Mouse (Mus musculus) myocyte (in vitro differentiated cells): ENCODE results near the gene Ugt1a6b. TPM values are rescaled to one million over a fixed set of nuclear protein-coding genes. Genes with fewer than 3 reads are reported as not detected.

Experiments used
- H3K27me3 ChIP-seq: one replicate; pipeline ENCODE4 v1.6.1; 2011; ENCODE audit not compliant: control insufficient read depth, insufficient read depth, insufficient read length
- H3K36me3 ChIP-seq: one replicate; pipeline ENCODE4 v1.6.1; 2011; ENCODE audit not compliant: control insufficient read depth, insufficient read depth
- H3K4me2 ChIP-seq: one replicate; pipeline ENCODE4 v1.6.1; 2011; ENCODE audit warnings: low read depth, control low read depth
- H3K4me3 ChIP-seq: one replicate; pipeline ENCODE4 v1.5.1; 2011; ENCODE audit warnings: mild to moderate bottlenecking, control low read depth, moderate library complexity
- H3K79me2 ChIP-seq: one replicate; pipeline ENCODE4 v1.6.1; 2011; ENCODE audit not compliant: control insufficient read depth, insufficient read depth
- H3ac ChIP-seq: one replicate; pipeline ENCODE4 v1.6.1; 2011; ENCODE audit not compliant: control insufficient read depth, insufficient read length
- CEBPB ChIP-seq: IDR thresholded peaks from 2 replicates; pipeline ENCODE4 v1.6.1; 2011; ENCODE audit warnings: mild to moderate bottlenecking, moderate library complexity; ENCODE audit not compliant: poor library complexity, insufficient read depth, severe bottlenecking
- E2F4 ChIP-seq: IDR thresholded peaks from one replicate; pipeline ENCODE4 v1.6.1; 2011; ENCODE audit warnings: mild to moderate bottlenecking, control low read depth, moderate library complexity; ENCODE audit not compliant: insufficient read depth
- MAX ChIP-seq: IDR thresholded peaks from one replicate; pipeline ENCODE4 v1.6.1; 2011; ENCODE audit warnings: low read depth, mild to moderate bottlenecking, control low read depth
- MYOD1 ChIP-seq, 3 experiments: IDR thresholded peaks; one replicate each; pipeline ENCODE4 v1.6.1; 2011; ENCODE audit warnings: control low read depth in 2 of 3, low read depth in 2 of 3, mild to moderate bottlenecking in 2 of 3, moderate library complexity in 1 of 3; ENCODE audit not compliant: insufficient read length in 2 of 3, control insufficient read depth in 1 of 3
- MYOG ChIP-seq, 3 experiments: IDR thresholded peaks; one replicate each; pipeline ENCODE4 v1.6.1; 2011; ENCODE audit warnings: control low read depth in 2 of 3, low read depth in 2 of 3, mild to moderate bottlenecking in 2 of 3; ENCODE audit not compliant: insufficient read length in 2 of 3, control insufficient read depth in 1 of 3, insufficient read depth in 1 of 3
- POLR2A ChIP-seq: IDR thresholded peaks from one replicate; pipeline ENCODE4 v1.6.1; 2011; ENCODE audit warnings: low read depth, mild to moderate bottlenecking, control low read depth, moderate library complexity; ENCODE audit not compliant: insufficient read length
- POLR2AphosphoS2 ChIP-seq: IDR thresholded peaks from one replicate; pipeline ENCODE4 v1.6.1; 2011; ENCODE audit warnings: low read depth, control low read depth; ENCODE audit not compliant: insufficient read length
- REST ChIP-seq: IDR thresholded peaks from one replicate; pipeline ENCODE4 v1.6.1; 2011; ENCODE audit warnings: mild to moderate bottlenecking, control low read depth, moderate library complexity; ENCODE audit not compliant: insufficient read depth, insufficient read length
- SRF ChIP-seq: IDR thresholded peaks from one replicate; pipeline ENCODE4 v1.6.1; 2011; ENCODE audit warnings: low read depth; ENCODE audit not compliant: control insufficient read depth, insufficient read length
- TCF12 ChIP-seq: IDR thresholded peaks from one replicate; pipeline ENCODE4 v1.6.1; 2011; ENCODE audit warnings: mild to moderate bottlenecking, control low read depth; ENCODE audit not compliant: poor library complexity, insufficient read depth, severe bottlenecking
- TCF3 ChIP-seq: IDR thresholded peaks from one replicate; pipeline ENCODE4 v1.6.1; 2011; ENCODE audit warnings: low read depth, control low read depth; ENCODE audit not compliant: insufficient read length
- USF1 ChIP-seq: IDR thresholded peaks from one replicate; pipeline ENCODE4 v1.6.1; 2011; ENCODE audit warnings: low read depth, mild to moderate bottlenecking, control low read depth, moderate library complexity
- polyA plus RNA-seq: library from polyadenylated mRNA; unstranded; fragments of >200 nt; fragmentation: generic; extraction: Trizol; gene quantifications from one replicate; pipeline ENCODE4 v1.2.1, GENCODE M21; 2012; ENCODE audit warnings: missing spikeins

Gene Ugt1a6b
- polyA plus RNA-seq, 1 experiment: 0.04 TPM

- Histone ChIP-seq H3ac (no peak overlapping the region), H3K36me3 (no peaks in the 10 kb centered on the region), H3K27me3 (peaks cover 16% of the 10 kb centered on the region), H3K79me2 (no peaks in the 10 kb centered on the region), H3K4me3 (no peak overlapping the region), H3K4me2 (no peak overlapping the region)
- no peak for TF ChIP-seq POLR2A
- no peak for TF ChIP-seq TCF12
- no peak for TF ChIP-seq SRF
- no peak for TF ChIP-seq POLR2AphosphoS2
- TF ChIP-seq MYOD1 (IDR thresholded peaks at IDR 0.05; ENCODE audit: control insufficient read depth in 1 of 3, insufficient read length in 2 of 3, low read depth in 2 of 3): no peak
These were observed 127.4 kb downstream of the Ugt1a6b start for GRCm38 (mm10) chr1:88230421-88230820.

DNA sequence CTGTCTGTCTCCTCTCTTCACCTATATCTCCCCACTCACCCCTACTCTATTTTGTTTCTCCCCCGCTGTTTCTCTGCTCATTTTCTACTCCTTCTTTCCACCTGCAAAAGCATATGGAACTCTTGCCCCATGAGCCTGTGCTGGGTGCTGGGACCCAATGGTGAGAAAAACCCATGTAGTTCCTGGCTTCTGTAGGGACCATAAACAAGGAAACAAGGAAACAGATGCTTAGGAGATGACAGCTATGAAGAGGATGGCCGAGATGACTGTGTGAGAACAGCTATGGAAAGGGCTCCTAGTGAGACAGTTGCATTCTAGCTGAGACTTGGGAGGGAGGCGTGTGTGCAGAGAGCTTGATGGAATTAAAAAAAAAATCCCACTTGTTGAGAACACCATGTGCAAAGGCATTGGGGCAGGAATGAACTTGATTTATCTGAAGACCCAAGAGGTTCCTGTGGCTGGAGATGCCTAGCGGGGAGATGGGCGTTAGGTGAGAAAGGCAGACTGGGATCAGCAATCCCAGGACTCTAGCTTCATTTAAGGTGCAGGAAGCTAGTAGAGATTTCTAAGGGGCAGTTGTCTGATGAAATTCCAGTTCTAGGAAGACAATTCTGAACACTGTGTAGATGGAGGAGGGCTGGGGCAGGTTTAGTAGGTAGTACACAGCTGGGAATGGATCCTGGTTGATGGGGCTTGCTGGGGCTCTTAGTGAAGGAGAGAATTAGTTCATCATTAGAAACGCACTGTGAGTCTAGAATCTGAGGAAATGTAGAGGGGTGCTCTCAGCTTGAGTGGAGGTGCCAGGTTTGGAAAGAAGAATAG is 128.1 kb downstream of the Ugt1a6b start:
- TF ChIP-seq POLR2A: no peak
- TF ChIP-seq MYOD1 (IDR thresholded peaks at IDR 0.05; ENCODE audit: control insufficient read depth in 1 of 3, insufficient read length in 2 of 3, low read depth in 2 of 3): no peak
- TF ChIP-seq MYOG (IDR thresholded peaks at IDR 0.05; ENCODE audit: control insufficient read depth in 1 of 3, insufficient read depth in 1 of 3, insufficient read length in 2 of 3, low read depth in 2 of 3): no peak
- no peak for TF ChIP-seq USF1
- no peak for TF ChIP-seq MAX
- no peak for TF ChIP-seq SRF
- TF ChIP-seq E2F4: no peak
- no peak for TF ChIP-seq TCF12
- Histone ChIP-seq H3K36me3 (no peaks in the 10 kb centered on the region), H3K4me3 (no peak overlapping the region), H3K79me2 (no peaks in the 10 kb centered on the region), H3K4me2 (no peak overlapping the region), H3K27me3 (peaks cover 16% of the 10 kb centered on the region), H3ac (no peak overlapping the region)

GRCm38 (mm10) chr1:88231803-88232499 is 128.9 kb downstream of the Ugt1a6b start:
- Histone ChIP-seq H3K4me3 (no peak overlapping the region), H3K79me2 (no peaks in the 10 kb centered on the region), H3ac (no peak overlapping the region), H3K36me3 (no peaks in the 10 kb centered on the region), H3K4me2 (no peak overlapping the region), H3K27me3 (peaks cover 16% of the 10 kb centered on the region)
- no peak for TF ChIP-seq E2F4
- TF ChIP-seq MYOG (IDR thresholded peaks at IDR 0.05; ENCODE audit: control insufficient read depth in 1 of 3, insufficient read depth in 1 of 3, insufficient read length in 2 of 3, low read depth in 2 of 3): no peak
- no peak for TF ChIP-seq REST

DNA sequence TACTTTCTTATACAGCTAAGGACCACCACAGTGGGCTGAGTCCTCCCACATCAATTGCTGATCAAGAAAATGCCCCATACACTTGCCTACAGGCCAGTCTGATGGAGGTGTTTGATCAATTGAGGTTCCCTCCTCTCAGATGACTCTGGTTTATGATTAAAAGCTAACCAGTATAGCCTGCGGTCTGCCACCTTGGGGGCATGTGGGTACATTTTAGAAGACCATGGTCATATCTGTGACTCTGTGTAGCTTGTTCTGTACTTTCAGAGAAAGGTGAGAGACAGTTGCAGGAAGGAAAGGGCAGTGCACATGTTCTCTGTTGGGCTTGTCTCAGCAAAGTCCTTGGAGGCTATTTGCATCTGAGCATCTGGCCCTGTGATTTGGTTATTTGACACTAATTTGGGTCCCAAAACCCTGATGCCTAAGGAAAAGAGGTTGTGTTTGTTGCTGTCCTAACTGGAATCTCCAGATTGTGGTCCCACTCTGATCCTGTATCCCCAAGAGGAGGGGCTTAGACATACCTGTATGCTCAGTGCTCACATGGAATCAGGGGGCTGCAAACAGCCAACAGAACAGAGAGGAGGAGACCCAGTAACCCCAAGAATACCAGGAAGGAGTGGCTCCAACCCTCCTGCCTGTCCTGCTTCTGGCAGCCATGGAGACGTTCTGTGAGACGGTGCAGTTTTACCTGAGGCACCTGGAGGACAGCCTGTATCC is 129.8 kb downstream of the Ugt1a6b start:
- Histone ChIP-seq H3K4me2 (no peak overlapping the region), H3ac (no peak overlapping the region), H3K4me3 (no peak overlapping the region), H3K36me3 (no peaks in the 10 kb centered on the region), H3K79me2 (no peaks in the 10 kb centered on the region), H3K27me3 (peaks cover 23% of the 10 kb centered on the region)
- TF ChIP-seq MYOG (IDR thresholded peaks at IDR 0.05; ENCODE audit: control insufficient read depth in 1 of 3, insufficient read depth in 1 of 3, insufficient read length in 2 of 3, low read depth in 2 of 3) (no peak), MYOD1 (IDR thresholded peaks at IDR 0.05; ENCODE audit: control insufficient read depth in 1 of 3, insufficient read length in 2 of 3, low read depth in 2 of 3) (no peak), MAX (no peak), POLR2A (no peak), REST (no peak), TCF3 (no peak), POLR2AphosphoS2 (no peak), CEBPB (no peak), E2F4 (no peak), USF1 (no peak), SRF (no peak)
